Mouse (Mus musculus) bone marrow, adult 2 months (tissue): ENCODE measurements around the gene Alg1. TPM values are rescaled to one million over a fixed set of nuclear protein-coding genes. Genes with fewer than 3 reads are reported as not detected.

ENCODE experiments used
- H3K27ac ChIP-seq: fragments of 200-500 bp; 2 replicates; pipeline ENCODE4 v1.5.1; 2012; ENCODE audit warnings: low read depth, mild to moderate bottlenecking, control low read depth, inconsistent platforms, low read length; ENCODE audit not compliant: control insufficient read depth, poor library complexity, insufficient read depth
- H3K4me1 ChIP-seq: fragments of 200-500 bp; 2 replicates; pipeline ENCODE4 v1.6.1; 2011; ENCODE audit warnings: low read length; ENCODE audit not compliant: control insufficient read depth, insufficient read depth
- H3K4me3 ChIP-seq: fragments of 200-500 bp; replicated peaks from 2 replicates; pipeline ENCODE3; 2011; ENCODE audit warnings: mild to moderate bottlenecking, low read depth, low read length, control low read depth; ENCODE audit not compliant: control insufficient read depth
- CTCF ChIP-seq: fragments of 200-500 bp; IDR thresholded peaks from 2 replicates; pipeline ENCODE4 v1.5.1; 2011; ENCODE audit warnings: low read length, control low read depth; ENCODE audit not compliant: control insufficient read depth, insufficient read depth
- POLR2A ChIP-seq: fragments of 200-500 bp; IDR thresholded peaks from 2 replicates; pipeline ENCODE4 v1.6.1; 2011; ENCODE audit warnings: low read depth, mild to moderate bottlenecking, control low read depth, low read length, borderline replicate concordance; ENCODE audit not compliant: control insufficient read depth
- WGBS: fragments of 180-500 bp; shearing (Covaris S2); methylation state at CpG from one replicate; pipeline ENCODE4 v1.1.7; 2018; 5-methylcytosine and 5-hydroxymethylcytosine counted together
- polyA plus RNA-seq: library from polyadenylated mRNA; stranded (reverse); fragments of >200 nt; gene quantifications from 2 replicates; pipeline ENCODE4 v1.2.4, GENCODE M21; 2011; ENCODE audit warnings: low replicate concordance; ENCODE audit not compliant: missing spikeins, insufficient read depth, insufficient read length

The Alg1 gene
- polyA plus RNA-seq, 1 experiment = 15.4 TPM

GRCm38 (mm10) chr16:5271411-5272035 is 38.1 kb downstream of the Alg1 start:
- Histone ChIP-seq H3K4me1 (no peaks in the 10 kb centered on the region), H3K27ac (no peak overlapping the region), H3K4me3 (no peak overlapping the region)
- 76% methylated on average over 4 of the region's 4 CpGs for WGBS
- TF ChIP-seq POLR2A (no peak), CTCF (no peak)

GRCm38 (mm10) chr16:5272371-5272770 is 39.0 kb downstream of the Alg1 start:
- H3K4me1 ChIP-seq = no peaks in the 10 kb centered on the region
- no peak for TF ChIP-seq CTCF
- no peak for TF ChIP-seq POLR2A
- no peak overlapping the region for H3K4me3 ChIP-seq
- no peak overlapping the region for H3K27ac ChIP-seq
- 60% methylated on average over 3 of the region's 3 CpGs for WGBS

- TF ChIP-seq POLR2A = no peak
- TF ChIP-seq CTCF = no peak
- Histone ChIP-seq H3K4me3 (no peak overlapping the region), H3K4me1 (no peaks in the 10 kb centered on the region), H3K27ac (no peak overlapping the region)
- WGBS = 74% methylated on average over 5 of the region's 5 CpGs
Measured at GRCm38 (mm10) chr16:5279571-5280222, 46.3 kb downstream of the Alg1 start.

- H3K4me1 ChIP-seq = no peaks in the 10 kb centered on the region
- no peak for TF ChIP-seq CTCF
- no peak for TF ChIP-seq POLR2A
- no peak overlapping the region for H3K27ac ChIP-seq
- 80% methylated on average over 9 of the region's 9 CpGs for WGBS
- H3K4me3 ChIP-seq = no peak overlapping the region
Measured at GRCm38 (mm10) chr16:5282686-5283085, 49.3 kb downstream of the Alg1 start.

GRCm38 (mm10) chr16:5285376-5285775 is 52.0 kb downstream of the Alg1 start:
- TF ChIP-seq POLR2A (no peak), CTCF (no peak)
- H3K4me3 ChIP-seq = no peak overlapping the region
- WGBS = 28% methylated on average over 3 of the region's 3 CpGs
- H3K27ac ChIP-seq = no peak overlapping the region
- no peaks in the 10 kb centered on the region for H3K4me1 ChIP-seq

Other genes with a start within 250 kb of the Alg1 start
- not detected in 2 replicates for gene Sept12, start 235.8 kb upstream of the Alg1 start, polyA plus RNA-seq
- gene Smim22, start 226.3 kb upstream of the Alg1 start, polyA plus RNA-seq = not detected in 2 replicates
- gene Rogdi, start 220.1 kb upstream of the Alg1 start, polyA plus RNA-seq = 53.7 and 156 TPM in 2 replicates
- 31.6 and 51.1 TPM in 2 replicates for gene Glyr1, start 183.8 kb upstream of the Alg1 start, polyA plus RNA-seq
- gene Ubn1, start 183.6 kb upstream of the Alg1 start, polyA plus RNA-seq = 29.4 and 33.7 TPM in 2 replicates
- gene Ppl, start 101.2 kb upstream of the Alg1 start, polyA plus RNA-seq = 1.1 and 1.8 TPM in 2 replicates
- 4.4 and 20.8 TPM in 2 replicates for gene Sec14l5, start 86.5 kb upstream of the Alg1 start, polyA plus RNA-seq
- gene Nagpa, start 29.6 kb upstream of the Alg1 start, polyA plus RNA-seq = 3.9 and 10.6 TPM in 2 replicates
- not detected in 2 replicates for gene AU021092, start 11.3 kb upstream of the Alg1 start, polyA plus RNA-seq
- gene Eef2kmt, start 22.4 kb downstream of the Alg1 start, polyA plus RNA-seq = 4.1 and 6.3 TPM in 2 replicates